17 mouse cellular contexts compared by ENCODE assay signal in genomic region chr2:146250236-146250904, GRCm38 (mm10). TPM values are rescaled to one million over a fixed set of nuclear protein-coding genes. Genes with fewer than 3 reads are reported as not detected.
DNase-seq lines count a peak whose midpoint lies in the region; ATAC-seq lines count a peak whose summit lies in the region.
"Had no signal": no experiment of that assay in that cellular context is flagged by ENCODE, and none has a peak within 500 bp of the region (broad histone marks: within the 10 kb centered on the region; RNA-seq: fewer than 3 reads in every experiment).

No protein-coding gene starts in this region.

- no peaks in the 10 kb centered on the region for H3K27me3 ChIP-seq in forebrain, embryonic 14.5 days (replicated peaks; ENCODE audit: control insufficient read depth, insufficient read depth, low read length)
- no peaks in the 10 kb centered on the region for H3K27me3 ChIP-seq in forebrain, embryonic 10.5 days (ENCODE audit: poor library complexity, severe bottlenecking)
- H3K27me3 ChIP-seq in kidney, embryonic 15.5 days = no peaks in the 10 kb centered on the region
- H3K27me3 ChIP-seq in neural tube, embryonic 14.5 days (ENCODE audit: control insufficient read depth, insufficient read depth, low read length) = no peaks in the 10 kb centered on the region
- H3K27me3 ChIP-seq: heart, embryonic 13.5 days; neural tube, embryonic 15.5 days had no signal

- no peak overlapping the region for H3K4me2 ChIP-seq in forebrain, embryonic 14.5 days (ENCODE audit: low read length)
- no peak overlapping the region for H3K4me2 ChIP-seq in kidney, embryonic 15.5 days
- H3K4me2 ChIP-seq in neural tube, embryonic 14.5 days (ENCODE audit: low read depth, low read length) = no peak overlapping the region
- H3K4me2 ChIP-seq: heart, embryonic 13.5 days; liver, embryonic 11.5 days; neural tube, embryonic 15.5 days had no signal

- WGBS in forebrain, embryonic 14.5 days = 58% methylated on average over 6 of the region's 6 CpGs
- WGBS in forebrain, embryonic 10.5 days = 81% methylated on average over 6 of the region's 6 CpGs
- WGBS in kidney, embryonic 15.5 days = 69% methylated on average over 6 of the region's 6 CpGs
- 66% methylated on average over 6 of the region's 6 CpGs for WGBS in neural tube, embryonic 14.5 days

- peaks cover 7% of the 10 kb centered on the region for H3K4me1 ChIP-seq in forebrain, embryonic 14.5 days (ENCODE audit: control insufficient read depth, insufficient read depth, low read length)
- peaks cover 26% of the 10 kb centered on the region for H3K4me1 ChIP-seq in forebrain, embryonic 10.5 days
- H3K4me1 ChIP-seq in kidney, embryonic 15.5 days = 0 out of 2 replicates have a peak, but pooled peaks cover 6% of the 10 kb centered on the region
- H3K4me1 ChIP-seq in neural tube, embryonic 14.5 days (ENCODE audit: control insufficient read depth, insufficient read depth, low read length) = no peaks in the 10 kb centered on the region
- H3K4me1 ChIP-seq: neural tube, embryonic 15.5 days had no signal

- peak; percentile 58 for DNase-seq in forebrain, embryonic 14.5 days (ENCODE audit: low spot score)
- no peak for DNase-seq in forebrain, embryonic 10.5 days (ENCODE audit: extremely low spot score, low spot score)
- DNase-seq in kidney, adult 11 months = no peak
- DNase-seq in neural tube, embryonic 10.5 days (ENCODE audit: extremely low spot score, low spot score) = no peak
- DNase-seq in frontal cortex, adult 2 months (ENCODE audit: extremely low spot score in 1 of 2, low spot score in 1 of 2) = no peak
- DNase-seq: gastrocnemius, postnatal 14 days; heart, adult 18-20 months; kidney, postnatal 14 days; lung, adult 2 months; right cerebral cortex, postnatal 14 days; thymus, postnatal 4 days had no signal

- H3K9me3 ChIP-seq in forebrain, embryonic 14.5 days (replicated peaks; ENCODE audit: control insufficient read depth, low read length) = no peaks in the 10 kb centered on the region
- no peaks in the 10 kb centered on the region for H3K9me3 ChIP-seq in forebrain, embryonic 10.5 days
- H3K9me3 ChIP-seq in kidney, embryonic 15.5 days (replicated peaks) = no peaks in the 10 kb centered on the region
- no peaks in the 10 kb centered on the region for H3K9me3 ChIP-seq in neural tube, embryonic 14.5 days (ENCODE audit: control insufficient read depth, low read length)
- H3K9me3 ChIP-seq: heart, embryonic 13.5 days; neural tube, embryonic 15.5 days had no signal

- H3K27ac ChIP-seq in forebrain, embryonic 14.5 days (ENCODE audit: low read depth, low read length) = peak overlapping the region; percentile 44; the same call in 1 of the 2 replicates
- H3K27ac ChIP-seq in forebrain, embryonic 10.5 days = no peak overlapping the region
- no peak overlapping the region for H3K27ac ChIP-seq in kidney, embryonic 15.5 days
- no peak overlapping the region for H3K27ac ChIP-seq in neural tube, embryonic 14.5 days (ENCODE audit: low read depth, low read length)
- H3K27ac ChIP-seq: heart, embryonic 13.5 days; left cerebral cortex, adult 2 months; neural tube, embryonic 15.5 days had no signal

- no peak overlapping the region for H3K4me3 ChIP-seq in forebrain, embryonic 14.5 days (ENCODE audit: low read depth, low read length)
- H3K4me3 ChIP-seq in forebrain, embryonic 10.5 days = no peak overlapping the region
- H3K4me3 ChIP-seq in kidney, embryonic 15.5 days (replicated peaks) = no peak overlapping the region
- no peak overlapping the region for H3K4me3 ChIP-seq in neural tube, embryonic 14.5 days (ENCODE audit: low read depth, low read length)
- H3K4me3 ChIP-seq: heart, embryonic 13.5 days; left cerebral cortex, adult 2 months; neural tube, embryonic 15.5 days had no signal

- no peaks in the 10 kb centered on the region for H3K36me3 ChIP-seq in forebrain, embryonic 14.5 days (ENCODE audit: control insufficient read depth, insufficient read depth, low read length)
- peaks cover 4% of the 10 kb centered on the region; the same call in 1 of the 2 replicates for H3K36me3 ChIP-seq in forebrain, embryonic 10.5 days (replicated peaks)
- no peaks in the 10 kb centered on the region for H3K36me3 ChIP-seq in kidney, embryonic 15.5 days
- H3K36me3 ChIP-seq in neural tube, embryonic 14.5 days (ENCODE audit: control insufficient read depth, insufficient read depth, low read length) = no peaks in the 10 kb centered on the region
- H3K36me3 ChIP-seq: neural tube, embryonic 15.5 days had no signal

- ATAC-seq in forebrain, embryonic 14.5 days = 0 out of 2 replicates have a peak, but pooled peaks have one; percentile 35
- ATAC-seq in kidney, embryonic 15.5 days (replicated peaks; ENCODE audit: low FRiP score) = 0 out of 2 replicates have a peak, but pooled peaks have one; percentile 47
- ATAC-seq in neural tube, embryonic 14.5 days (ENCODE audit: low read depth) = 0 out of 2 replicates have a peak, but pooled peaks have one; percentile 6

- no peak overlapping the region for H3K9ac ChIP-seq in forebrain, embryonic 14.5 days (ENCODE audit: low read length)
- H3K9ac ChIP-seq in kidney, embryonic 15.5 days = no peak overlapping the region
- H3K9ac ChIP-seq in neural tube, embryonic 14.5 days (replicated peaks; ENCODE audit: low read depth, low read length) = no peak overlapping the region
- H3K9ac ChIP-seq: heart, embryonic 13.5 days; neural tube, embryonic 15.5 days had no signal

RNA-seq across cellular contexts. Expression of gene Insm1, which starts 28.6 kb away (rescaled TPM):
- polyA plus RNA-seq in forebrain, embryonic 14.5 days (2014; fragmentation: Nextera tagmentation; extraction: Ambion mirVana) = 12.6 and 14.7 TPM in 2 replicates
- polyA plus RNA-seq in forebrain, embryonic 10.5 days (2016; fragmentation: Nextera tagmentation; extraction: Ambion mirVana) = 1.6 and 1.8 TPM in 2 replicates
- polyA plus RNA-seq in kidney, embryonic 15.5 days (2015; fragmentation: Nextera tagmentation; extraction: Ambion mirVana) = 0.05 and 0.16 TPM in 2 replicates
- polyA plus RNA-seq in neural tube, embryonic 14.5 days (2014; fragmentation: Nextera tagmentation; extraction: Ambion mirVana) = 1.4 and 1.8 TPM in 2 replicates
- 6.4 and 8.0 TPM in 2 replicates for polyA plus RNA-seq in frontal cortex, adult 2 months (2012; rRNA removed)
- polyA plus RNA-seq: heart, embryonic 13.5 days; liver, embryonic 11.5 days had no signal
